Mouse (Mus musculus) cerebellum, adult 8-10 months (tissue): Measurements from ENCODE around the gene Arhgap19.

Experiments used
- DNase-seq: peaks from one replicate; pipeline ENCODE4 v3.0.0; 2022

The Arhgap19 gene

DNA sequence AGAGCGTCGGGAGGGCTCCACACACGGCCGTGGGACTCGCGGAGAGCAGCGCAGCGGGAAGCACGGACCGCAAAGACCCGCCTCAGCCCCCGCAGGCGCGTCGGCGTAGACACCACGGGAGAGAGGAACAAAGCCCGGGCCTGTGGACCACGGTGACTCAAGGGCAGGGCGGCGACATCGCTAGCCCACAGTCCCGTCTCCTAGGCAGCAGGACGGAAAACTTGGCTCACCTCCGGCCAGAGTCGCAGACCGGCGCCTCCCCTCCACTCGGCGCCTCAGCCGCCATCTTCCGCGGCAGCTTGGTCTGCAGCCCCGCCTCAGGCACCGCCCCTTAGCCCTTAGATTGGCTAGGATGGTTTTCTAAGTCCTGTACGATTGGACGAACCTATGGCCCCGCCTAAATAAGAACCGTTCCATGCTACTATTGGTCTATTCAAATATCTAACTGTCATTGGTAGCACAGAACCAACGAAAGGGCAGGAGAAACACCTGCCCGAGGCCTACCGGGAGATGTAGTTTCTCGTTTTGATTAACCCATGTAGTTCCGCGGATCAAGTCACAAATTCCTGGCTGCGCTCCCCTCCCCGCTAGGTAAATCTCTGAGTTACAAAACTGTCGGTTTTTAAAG, at the start of gene Arhgap19:
Gene Arhgap19 (minus strand): TSS at position 306 of the 628 bp plus-strand sequence.
- DNase-seq: peak; percentile 86

- DNase-seq: no peak
Measured at GRCm38 (mm10) chr19:41850719-41851543, 49.1 kb upstream of the Arhgap19 start.

- no peak for DNase-seq
Measured at GRCm38 (mm10) chr19:41850021-41850718, 48.3 kb upstream of the Arhgap19 start.

GRCm38 (mm10) chr19:41847992-41848851, 46.4 kb upstream of the Arhgap19 start, which contains the start of gene Frat2:
Frat2 (minus strand) TSS chr19:41848132.
- DNase-seq: peak; percentile 86

DNA sequence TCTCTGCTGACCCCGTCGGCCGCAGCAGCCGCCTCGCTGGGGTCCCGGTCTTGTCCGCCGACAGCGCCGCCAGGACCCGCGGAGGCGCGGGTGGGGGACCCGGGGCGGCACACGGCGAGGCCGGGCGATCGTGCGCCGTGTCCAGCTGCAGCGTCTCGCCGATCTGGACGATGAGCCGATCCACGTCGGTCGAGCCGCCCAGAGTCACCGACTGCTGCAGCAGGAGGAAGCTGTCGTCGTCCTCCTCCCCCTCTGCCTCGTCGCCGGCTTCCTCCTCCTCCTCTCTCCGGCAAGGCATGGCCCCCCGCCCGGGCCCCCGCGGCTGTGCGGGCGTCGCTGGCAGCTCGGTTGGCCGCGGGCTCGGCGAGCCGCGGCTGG, 45.8 kb upstream of the Arhgap19 start:
- peak; percentile 29 for DNase-seq

GRCm38 (mm10) chr19:41847091-41847581, 45.3 kb upstream of the Arhgap19 start:
- DNase-seq: peak; percentile 41

- peak; percentile 35 for DNase-seq
Measured at GRCm38 (mm10) chr19:41846366-41847090, 44.7 kb upstream of the Arhgap19 start.

DNA sequence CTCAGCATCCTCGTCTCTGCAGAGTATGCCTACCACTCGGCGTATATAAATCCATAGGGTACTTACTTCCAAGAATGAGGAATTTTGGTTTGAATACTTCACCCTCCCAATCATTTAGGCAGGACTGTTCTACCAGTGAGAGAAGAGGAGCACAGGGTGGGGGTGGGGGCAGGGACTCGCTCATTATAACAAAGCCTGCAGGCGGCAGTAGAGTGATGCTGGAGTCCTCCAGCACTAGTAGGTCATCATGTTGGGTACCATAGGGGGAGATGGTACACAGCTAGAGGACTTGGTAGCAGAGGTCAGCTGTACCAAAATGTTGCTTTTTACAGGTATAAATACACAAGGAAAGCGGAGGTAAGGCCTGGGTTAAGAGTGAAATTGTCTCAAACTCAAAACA, 42.5 kb upstream of the Arhgap19 start:
- DNase-seq: no peak

GRCm38 (mm10) chr19:41842706-41843105, 40.9 kb upstream of the Arhgap19 start:
- no peak for DNase-seq

- peak; percentile 43 for DNase-seq
Measured at GRCm38 (mm10) chr19:41842196-41842595, 40.3 kb upstream of the Arhgap19 start.

GRCm38 (mm10) chr19:41841105-41841750, 39.4 kb upstream of the Arhgap19 start:
- DNase-seq: no peak

DNA sequence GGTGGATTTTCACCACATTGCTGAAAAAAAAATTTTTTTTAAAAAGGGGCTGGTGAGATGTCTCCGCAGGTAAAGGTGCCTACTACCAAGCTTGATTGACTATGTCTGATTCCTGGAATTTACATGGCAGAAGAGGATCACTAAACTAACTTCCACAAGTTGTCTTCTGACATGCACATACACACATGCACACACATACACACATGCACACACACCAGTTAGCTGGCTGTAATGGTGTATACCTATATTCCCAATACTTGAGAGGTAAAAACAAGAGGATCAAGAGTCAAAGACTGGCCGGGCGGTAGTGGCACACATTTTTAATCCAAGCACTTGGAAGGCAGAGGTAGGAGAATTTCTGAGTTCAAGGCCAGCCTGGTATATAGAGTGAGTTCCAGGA, 37.8 kb upstream of the Arhgap19 start:
- no peak for DNase-seq

- no peak for DNase-seq
Measured at GRCm38 (mm10) chr19:41838808-41839207, 37.0 kb upstream of the Arhgap19 start.

GRCm38 (mm10) chr19:41837917-41838261, 36.0 kb upstream of the Arhgap19 start:
- DNase-seq: no peak

GRCm38 (mm10) chr19:41837194-41837916, 35.5 kb upstream of the Arhgap19 start:
- DNase-seq: no peak

GRCm38 (mm10) chr19:41836719-41837118, 34.9 kb upstream of the Arhgap19 start:
- DNase-seq: no peak

GRCm38 (mm10) chr19:41835816-41836215, 34.0 kb upstream of the Arhgap19 start:
- no peak for DNase-seq

- no peak for DNase-seq
Measured at GRCm38 (mm10) chr19:41835407-41835806, 33.6 kb upstream of the Arhgap19 start.

DNA sequence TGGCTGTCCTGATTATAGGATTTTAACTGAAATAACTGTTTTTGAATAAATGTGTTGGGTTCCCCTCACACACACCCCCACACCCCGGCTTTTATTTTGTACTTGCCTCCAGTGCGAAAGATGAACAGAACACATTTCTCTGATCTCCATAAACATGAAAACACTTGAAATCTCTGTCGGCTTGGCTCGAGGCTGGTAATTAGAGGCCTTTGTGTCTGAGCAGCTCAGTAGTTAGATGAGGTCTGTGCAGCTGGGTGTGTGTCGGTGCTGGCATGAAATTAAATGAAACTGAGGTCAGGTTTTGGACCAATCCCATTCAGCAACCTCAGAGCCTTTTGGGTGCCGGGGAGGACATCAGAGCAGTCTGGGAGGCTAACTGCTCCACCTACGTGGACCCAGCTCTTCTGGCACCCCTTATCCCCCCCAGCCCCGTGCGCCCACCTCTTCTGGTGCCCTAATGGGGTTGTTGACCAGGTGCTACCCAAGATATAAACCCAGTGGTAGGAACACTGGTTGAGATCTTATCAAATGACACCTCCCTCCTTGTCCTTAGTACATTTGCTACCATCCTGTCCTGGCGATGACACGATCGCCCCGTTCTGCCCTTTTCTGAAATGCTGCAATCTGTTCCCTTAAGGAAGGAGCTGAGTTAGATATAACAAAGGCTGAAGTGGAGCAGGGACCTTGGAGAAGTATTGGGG, 30.8 kb upstream of the Arhgap19 start:
- DNase-seq: no peak
